Mouse (Mus musculus) ES-E14 (cell line): ENCODE data around the gene Tubd1.
A peak's percentile ranks its signal among the peaks of the same experiment; 100 is the strongest.

Experiments
- MAFK ChIP-seq: IDR thresholded peaks from 2 replicates; pipeline ENCODE4 v1.6.1; 2014; ENCODE audit warnings: mild to moderate bottlenecking, low read depth, low read length, inconsistent platforms; ENCODE audit not compliant: insufficient read depth
- ZC3H11A ChIP-seq: IDR thresholded peaks from 2 replicates; pipeline ENCODE4 v1.6.1; 2012; ENCODE audit warnings: low read depth, mild to moderate bottlenecking, inconsistent platforms, low read length, borderline replicate concordance

DNA sequence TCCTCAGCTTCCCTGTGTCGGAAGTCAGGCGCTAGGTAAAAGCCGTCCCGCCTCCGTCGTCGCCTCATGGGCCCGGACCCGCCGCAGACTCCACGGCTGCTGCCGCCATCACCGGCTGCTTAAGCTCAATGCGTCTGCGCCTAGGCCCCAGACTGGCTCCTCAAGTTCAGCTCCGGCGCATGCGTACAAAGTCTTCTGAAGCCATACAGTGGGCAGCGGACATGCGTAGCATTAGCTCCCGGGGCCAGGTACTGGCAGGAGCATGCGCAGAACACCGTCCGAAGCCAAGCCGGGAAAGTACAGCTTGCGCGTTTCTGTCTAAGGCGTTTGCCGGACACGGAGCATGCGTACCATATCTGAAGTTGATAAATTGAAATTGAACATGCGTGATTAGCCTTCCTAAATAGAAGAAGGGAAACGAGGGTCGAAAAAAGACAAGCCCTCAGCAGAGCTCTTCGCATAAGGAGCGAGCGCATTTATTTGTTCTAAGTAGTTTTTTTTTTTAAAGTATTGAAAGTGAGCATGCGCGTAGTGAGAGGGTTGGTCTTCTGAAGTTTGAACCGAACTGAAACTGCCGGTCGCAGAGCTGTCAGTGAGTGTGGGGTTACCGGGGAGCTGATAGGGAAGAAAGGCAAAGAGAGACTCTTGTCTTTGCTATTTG is at the start of gene Tubd1, which contains the start of gene Rps6kb1:
- TF ChIP-seq MAFK (peak; percentile 35; the same call in 1 of the 2 replicates), ZC3H11A (no peak)
